Mouse (Mus musculus): ENCODE results near the gene Cntfr. TPM values are rescaled to one million over a fixed set of nuclear protein-coding genes. Genes with fewer than 3 reads are reported as not detected.

The Cntfr gene
- polyA plus RNA-seq (2012; fragmentation: generic; extraction: Trizol): under 1 TPM in 1 of 2 experiments, not detected in 1; 0.05 TPM

GRCm38 (mm10) chr4:41696930-41697841 lies at the start of gene Cntfr:
Cntfr (minus strand) TSS chr4:41697089.

DNA sequence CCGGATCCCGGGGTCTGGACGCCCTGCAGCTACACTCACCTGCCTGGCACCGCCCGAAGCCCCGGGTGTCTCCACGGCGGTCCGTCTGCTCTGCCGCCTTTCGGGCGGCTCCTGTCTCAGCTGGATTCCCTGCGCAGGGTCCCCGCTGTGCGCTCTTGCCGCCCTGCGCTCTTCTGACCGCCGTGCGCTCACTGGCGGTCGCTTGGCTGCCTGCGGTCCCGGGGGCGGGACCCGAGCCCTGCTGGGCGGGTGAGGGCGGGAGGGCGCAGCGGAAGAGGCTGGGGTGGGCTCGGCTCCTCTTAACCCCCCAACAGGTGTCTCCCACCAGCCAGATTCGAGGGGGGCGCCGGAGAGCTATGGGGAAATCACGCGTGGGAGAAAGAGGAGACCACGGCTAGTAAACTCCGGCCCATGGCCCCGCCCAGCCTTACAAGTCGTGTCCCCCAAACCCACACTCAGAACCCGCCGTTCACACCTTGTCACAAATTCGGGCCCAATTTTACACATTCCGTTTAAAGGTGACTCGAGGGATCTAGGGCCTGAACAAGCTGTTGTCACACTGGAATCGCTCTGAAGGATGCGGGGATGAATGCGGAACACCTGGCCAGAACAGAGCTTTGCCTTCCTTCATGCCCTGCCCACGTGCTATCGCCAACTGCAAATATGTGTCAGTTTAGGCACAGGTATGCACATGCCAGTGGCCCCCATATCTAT lies 34.3 kb upstream of the Cntfr start, which contains the start of gene Arid3c:
Gene Arid3c (minus strand): TSS at position 91 of the 714 bp plus-strand sequence.

DNA sequence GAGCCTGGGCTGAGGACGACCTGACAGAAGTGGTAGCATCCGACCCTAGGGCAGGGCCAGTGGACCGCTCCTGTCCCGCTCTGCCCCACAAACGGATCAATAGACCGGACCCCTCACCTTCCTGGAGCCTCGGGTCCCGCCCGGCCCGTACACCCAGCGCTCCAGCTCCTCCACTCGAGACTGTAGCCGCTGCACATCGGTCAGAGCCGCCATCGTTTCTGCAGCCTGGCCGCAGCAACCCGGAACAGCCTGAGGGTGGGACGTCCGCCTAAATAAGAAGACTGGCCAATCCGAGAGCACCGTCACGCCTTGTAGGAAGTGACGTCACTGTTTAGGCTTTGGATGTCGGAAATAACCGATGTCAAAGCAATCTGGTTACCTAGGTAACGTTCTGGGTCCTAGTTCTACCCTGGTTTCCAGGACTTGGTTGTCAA lies 26.0 kb upstream of the Cntfr start, which contains the start of gene Dctn3:
Gene Dctn3 (minus strand): TSS at position 253 of the 434 bp plus-strand sequence.

DNA sequence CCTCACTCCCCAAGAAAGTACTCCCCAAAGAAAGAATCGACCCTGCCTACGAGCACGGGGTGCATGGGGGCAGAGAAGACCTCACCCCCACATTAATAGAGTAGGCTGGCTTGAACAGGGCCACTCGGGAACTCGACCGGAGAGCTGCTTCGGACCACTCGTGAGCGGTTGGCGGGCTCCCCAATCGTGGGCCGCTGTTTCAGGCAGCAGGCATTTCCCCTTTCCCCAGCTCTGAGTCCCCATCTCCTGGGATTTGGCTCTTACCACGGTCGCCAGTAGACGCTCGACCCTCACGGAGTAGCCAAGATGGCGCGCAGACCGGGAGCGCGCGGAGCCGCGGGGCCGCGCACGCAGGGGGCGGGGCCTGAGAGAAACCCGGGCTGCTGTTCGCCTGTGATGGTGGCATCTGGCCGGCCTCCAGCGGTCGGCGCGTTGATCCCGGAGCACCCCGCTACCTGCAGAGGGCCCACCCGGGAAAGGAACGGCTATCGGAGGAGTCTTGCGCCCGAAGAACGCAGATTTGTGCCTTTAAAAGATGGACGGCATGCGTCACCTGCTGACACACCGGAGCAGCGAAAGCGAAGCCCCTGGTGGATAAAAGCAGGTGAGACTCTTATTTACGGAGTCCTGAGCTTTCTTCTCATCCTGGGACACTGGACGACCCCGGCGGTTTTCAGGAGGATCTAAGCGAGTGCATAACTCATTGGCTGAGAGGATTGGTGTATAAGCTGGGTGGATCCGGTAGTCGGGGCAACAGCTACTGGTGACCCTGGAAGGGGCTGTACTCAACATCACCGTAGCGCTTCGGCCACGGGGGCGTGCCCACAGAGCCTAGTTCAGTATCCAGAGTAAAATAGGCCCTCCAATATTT lies 16.5 kb upstream of the Cntfr start, which contains the start of gene Rpp25l:
Gene Rpp25l (minus strand): TSS at position 338 of the 871 bp plus-strand sequence.

DNA sequence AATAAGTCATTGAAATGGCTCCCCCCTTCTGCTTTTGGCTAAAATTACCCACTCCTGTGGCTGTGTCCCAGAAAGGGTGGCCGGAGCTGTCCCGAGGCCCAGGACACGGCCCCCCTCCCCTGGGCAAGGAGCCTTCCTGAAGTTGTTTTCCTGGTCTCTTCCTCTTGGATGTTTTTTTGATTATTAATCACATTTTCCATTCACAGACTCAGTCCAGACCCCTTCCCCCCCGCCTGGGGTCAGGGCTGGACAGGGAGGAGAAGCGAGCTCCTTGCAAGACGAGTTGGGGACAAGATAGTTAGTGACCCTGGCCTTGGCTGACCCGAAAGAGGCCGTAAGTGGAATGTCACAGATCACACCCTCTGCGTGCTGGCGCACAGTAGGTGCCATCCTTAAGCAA lies 2.9 kb upstream of the Cntfr start, which contains the start of gene Il11ra1:
Gene Il11ra1 (plus strand): TSS at position 207 of the 400 bp plus-strand sequence.

GRCm38 (mm10) chr4:41639913-41640507 lies 56.9 kb downstream of the Cntfr start, which contains the start of gene Enho:
Enho (minus strand) TSS chr4:41640324.

Other genes with a start within 250 kb of the Cntfr start
- 1 to 10 TPM in 1 of 2 experiments, under 1 TPM in 1; 0.61 to 1.6 TPM for gene Kif24, start 232.2 kb downstream of the Cntfr start, polyA plus RNA-seq (2012; fragmentation: generic; extraction: Trizol)
- gene Nudt2, start 231.9 kb downstream of the Cntfr start, polyA plus RNA-seq (2012; fragmentation: generic; extraction: Trizol): 10 to 100 TPM in 1 of 2 experiments, 1 to 10 TPM in 1; 8.3 to 51.5 TPM
- 10 to 100 TPM in 1 of 2 experiments, 1 to 10 TPM in 1; 1.2 to 13.2 TPM for gene AI464131, start 194.0 kb downstream of the Cntfr start, polyA plus RNA-seq (2012; fragmentation: generic; extraction: Trizol)
- gene 1110017D15Rik, start 179.8 kb downstream of the Cntfr start, polyA plus RNA-seq (2012; fragmentation: generic; extraction: Trizol): under 1 TPM; 0.32 to 0.42 TPM
- gene Fam219a, start 127.6 kb downstream of the Cntfr start, polyA plus RNA-seq (2012; fragmentation: generic; extraction: Trizol): 1 to 10 TPM; 2.1 to 8.5 TPM
- gene Dnaic1, start 127.3 kb downstream of the Cntfr start, polyA plus RNA-seq (2012; fragmentation: generic; extraction: Trizol): not detected
- gene Enho, start 56.8 kb downstream of the Cntfr start, polyA plus RNA-seq (2012; fragmentation: generic; extraction: Trizol): under 1 TPM; 0.49 to 0.90 TPM
- 100 to 1,000 TPM in 1 of 2 experiments, 10 to 100 TPM in 1; 68.7 to 317 TPM for gene Il11ra1, start 2.9 kb upstream of the Cntfr start, polyA plus RNA-seq (2012; fragmentation: generic; extraction: Trizol)
- 10 to 100 TPM; 90.6 to 99.4 TPM for gene Rpp25l, start 16.4 kb upstream of the Cntfr start, polyA plus RNA-seq (2012; fragmentation: generic; extraction: Trizol)
- gene Dctn3, start 26.1 kb upstream of the Cntfr start, polyA plus RNA-seq (2012; fragmentation: generic; extraction: Trizol): 100 to 1,000 TPM; 122 to 198 TPM
- gene Arid3c, start 34.1 kb upstream of the Cntfr start, polyA plus RNA-seq (2012; fragmentation: generic; extraction: Trizol): not detected
- gene Galt, start 58.1 kb upstream of the Cntfr start, polyA plus RNA-seq (2012; fragmentation: generic; extraction: Trizol): 10 to 100 TPM; 20.2 to 55.7 TPM
- 100 to 1,000 TPM in 1 of 2 experiments, 10 to 100 TPM in 1; 77.0 to 110 TPM for gene Sigmar1, start 59.1 kb upstream of the Cntfr start, polyA plus RNA-seq (2012; fragmentation: generic; extraction: Trizol)
- under 1 TPM in 1 of 2 experiments, not detected in 1; 0.30 TPM for gene Ccl27a, start 77.2 kb upstream of the Cntfr start, polyA plus RNA-seq (2012; fragmentation: generic; extraction: Trizol)
- not detected for gene Gm21541, start 206.5 kb upstream of the Cntfr start, polyA plus RNA-seq (2012; fragmentation: generic; extraction: Trizol)
- not detected for gene Gm20878, start 244.5 kb upstream of the Cntfr start, polyA plus RNA-seq (2012; fragmentation: generic; extraction: Trizol)